Mouse (Mus musculus) thymus, adult 2 months (tissue): ENCODE data around the gene Commd1.

Experiments used
- CTCF ChIP-seq: fragments of 200-500 bp; IDR thresholded peaks from 2 replicates; pipeline ENCODE4 v1.5.1; 2012; ENCODE audit warnings: mild to moderate bottlenecking, control low read depth, low read length, moderate library complexity, borderline replicate concordance; ENCODE audit not compliant: control insufficient read depth, poor library complexity, insufficient read depth; ENCODE audit errors: extremely low read depth
- POLR2A ChIP-seq: fragments of 200-500 bp; IDR thresholded peaks from 2 replicates; pipeline ENCODE4 v1.6.1; 2012; ENCODE audit warnings: mild to moderate bottlenecking, low read length, control low read depth, moderate library complexity; ENCODE audit not compliant: control insufficient read depth, poor library complexity, insufficient read depth; ENCODE audit errors: extremely low read depth

DNA sequence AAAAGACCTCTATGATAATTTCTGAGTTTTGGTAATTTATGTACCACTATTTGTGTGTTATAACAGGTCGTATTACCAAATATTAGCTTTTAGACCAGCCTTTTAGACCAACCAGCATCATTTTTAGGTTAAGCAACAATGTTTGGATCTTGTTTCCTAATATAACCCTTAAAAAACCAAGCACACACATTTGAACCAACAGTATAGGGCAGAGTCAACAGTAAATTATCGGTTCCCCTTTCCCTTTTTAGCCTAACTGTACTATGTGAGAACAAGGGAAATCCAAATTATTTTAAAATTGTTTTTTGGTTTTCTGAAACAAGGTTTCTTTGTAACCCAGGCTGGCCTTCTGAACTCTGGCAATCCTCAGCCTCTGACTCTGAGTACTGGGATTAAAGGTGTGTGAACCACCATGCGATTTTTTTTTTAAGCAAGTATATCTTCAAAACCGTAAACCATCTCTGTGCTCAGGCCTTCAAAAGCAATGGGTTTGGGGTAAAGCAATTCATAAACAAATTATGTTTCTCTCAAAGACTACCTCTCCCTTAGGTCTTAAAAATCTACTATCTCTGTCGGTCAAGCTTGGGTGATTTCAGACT lies 125.0 kb downstream of the Commd1 start:
- no peak for TF ChIP-seq CTCF
- TF ChIP-seq POLR2A, result no peak
